Mouse (Mus musculus) myocyte (in vitro differentiated cells): Measurements from ENCODE around the gene Spag9.

Experiments used
- CEBPB ChIP-seq: IDR thresholded peaks from 2 replicates; pipeline ENCODE4 v1.6.1; 2011; ENCODE audit warnings: mild to moderate bottlenecking, moderate library complexity; ENCODE audit not compliant: poor library complexity, insufficient read depth, severe bottlenecking
- E2F4 ChIP-seq: IDR thresholded peaks from one replicate; pipeline ENCODE4 v1.6.1; 2011; ENCODE audit warnings: mild to moderate bottlenecking, control low read depth, moderate library complexity; ENCODE audit not compliant: insufficient read depth
- MAX ChIP-seq: IDR thresholded peaks from one replicate; pipeline ENCODE4 v1.6.1; 2011; ENCODE audit warnings: low read depth, mild to moderate bottlenecking, control low read depth
- MYOD1 ChIP-seq, 3 experiments: IDR thresholded peaks; one replicate each; pipeline ENCODE4 v1.6.1; 2011; ENCODE audit warnings: control low read depth in 2 of 3, low read depth in 2 of 3, mild to moderate bottlenecking in 2 of 3, moderate library complexity in 1 of 3; ENCODE audit not compliant: insufficient read length in 2 of 3, control insufficient read depth in 1 of 3
- MYOG ChIP-seq, 3 experiments: IDR thresholded peaks; one replicate each; pipeline ENCODE4 v1.6.1; 2011; ENCODE audit warnings: control low read depth in 2 of 3, low read depth in 2 of 3, mild to moderate bottlenecking in 2 of 3; ENCODE audit not compliant: insufficient read length in 2 of 3, control insufficient read depth in 1 of 3, insufficient read depth in 1 of 3
- POLR2A ChIP-seq: IDR thresholded peaks from one replicate; pipeline ENCODE4 v1.6.1; 2011; ENCODE audit warnings: low read depth, mild to moderate bottlenecking, control low read depth, moderate library complexity; ENCODE audit not compliant: insufficient read length
- POLR2AphosphoS2 ChIP-seq: IDR thresholded peaks from one replicate; pipeline ENCODE4 v1.6.1; 2011; ENCODE audit warnings: low read depth, control low read depth; ENCODE audit not compliant: insufficient read length
- SRF ChIP-seq: IDR thresholded peaks from one replicate; pipeline ENCODE4 v1.6.1; 2011; ENCODE audit warnings: low read depth; ENCODE audit not compliant: control insufficient read depth, insufficient read length
- TCF12 ChIP-seq: IDR thresholded peaks from one replicate; pipeline ENCODE4 v1.6.1; 2011; ENCODE audit warnings: mild to moderate bottlenecking, control low read depth; ENCODE audit not compliant: poor library complexity, insufficient read depth, severe bottlenecking
- TCF3 ChIP-seq: IDR thresholded peaks from one replicate; pipeline ENCODE4 v1.6.1; 2011; ENCODE audit warnings: low read depth, control low read depth; ENCODE audit not compliant: insufficient read length
- USF1 ChIP-seq: IDR thresholded peaks from one replicate; pipeline ENCODE4 v1.6.1; 2011; ENCODE audit warnings: low read depth, mild to moderate bottlenecking, control low read depth, moderate library complexity

DNA sequence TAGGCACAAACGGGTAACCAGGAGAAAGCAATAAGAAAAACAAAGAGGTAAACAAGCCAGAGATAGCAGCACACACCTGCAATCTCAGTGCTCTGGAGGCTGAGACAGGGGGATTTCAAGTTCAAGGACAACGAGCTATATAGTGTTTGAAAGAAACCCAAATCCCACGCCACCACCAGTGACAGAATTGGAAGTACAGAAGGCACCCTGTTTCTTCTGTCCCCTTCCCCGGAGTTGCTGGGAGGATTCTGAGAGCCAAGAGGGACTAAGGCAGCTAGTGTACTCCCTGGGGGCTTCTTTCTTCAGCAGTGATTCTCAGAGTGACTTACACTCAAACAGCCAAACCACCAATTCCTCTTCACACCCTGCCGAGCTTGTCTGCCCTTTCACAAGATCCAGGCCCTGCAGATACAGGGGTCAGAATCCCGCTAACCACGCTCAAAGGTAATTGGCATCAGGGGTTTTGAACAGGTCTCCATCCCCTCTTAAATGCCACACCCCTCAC lies 164.1 kb downstream of the Spag9 start:
- TF ChIP-seq MYOG (IDR thresholded peaks at IDR 0.05; ENCODE audit: control insufficient read depth in 1 of 3, insufficient read depth in 1 of 3, insufficient read length in 2 of 3, low read depth in 2 of 3) (no peak), CEBPB (no peak), TCF3 (no peak), SRF (no peak), POLR2A (no peak), POLR2AphosphoS2 (no peak), USF1 (no peak), E2F4 (no peak), MAX (no peak), TCF12 (no peak), MYOD1 (IDR thresholded peaks at IDR 0.05; ENCODE audit: control insufficient read depth in 1 of 3, insufficient read length in 2 of 3, low read depth in 2 of 3) (no peak)
